Mouse (Mus musculus) embryonic fibroblast, embryonic 13.5 days (primary cell): ENCODE data around the gene Clptm1.

Experiments used
- CTCF ChIP-seq: IDR thresholded peaks from 2 replicates; pipeline ENCODE4 v1.5.1; 2011; ENCODE audit warnings: mild to moderate bottlenecking, control low read depth, low read length, moderate library complexity, borderline replicate concordance; ENCODE audit not compliant: insufficient read depth
- POLR2A ChIP-seq: IDR thresholded peaks from 2 replicates; pipeline ENCODE4 v1.6.1; 2011; ENCODE audit warnings: low read depth, mild to moderate bottlenecking, control low read depth, low read length, moderate library complexity

DNA sequence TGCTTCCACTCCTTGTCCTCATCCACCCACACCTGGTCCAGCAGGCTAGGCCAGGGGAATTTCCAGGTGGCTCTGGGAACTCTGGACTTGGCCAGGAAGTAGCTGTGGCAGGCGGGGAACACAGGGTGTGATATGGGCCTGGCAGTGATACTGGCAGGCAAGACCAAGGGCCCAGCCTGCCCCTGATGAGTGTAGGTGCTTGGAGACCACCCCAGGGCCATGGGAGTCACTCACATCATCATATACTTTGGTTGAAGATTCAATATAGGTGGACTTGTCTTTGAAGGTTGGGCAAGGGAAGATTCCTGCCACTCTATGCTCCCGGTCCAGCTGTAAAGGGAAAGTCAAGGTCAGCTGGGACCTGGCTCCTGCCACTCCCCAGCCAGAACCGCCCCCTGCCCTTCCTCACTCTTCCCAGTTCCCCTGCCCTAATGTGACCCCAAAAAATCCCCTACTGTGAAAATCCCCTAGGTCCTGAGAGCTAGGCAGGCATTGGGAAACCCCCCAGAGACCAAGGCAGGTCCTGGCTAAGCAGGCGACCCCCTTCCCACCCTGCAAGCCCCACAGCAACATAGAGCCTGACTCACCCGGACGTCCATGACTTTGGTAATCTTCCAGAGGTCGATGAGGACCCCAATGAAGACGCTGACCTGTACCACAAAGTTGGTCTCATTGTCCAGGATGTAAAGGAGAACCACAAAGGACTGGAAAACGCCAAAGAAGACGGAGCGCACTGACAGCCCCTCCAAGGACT, 29.6 kb downstream of the Clptm1 start:
- TF ChIP-seq CTCF (no peak), POLR2A (no peak)
